Mouse (Mus musculus) v-Abl transformed pro-B cells (cell line): ENCODE measurements around the gene Rhbdf1.

Experiments used
- in situ Hi-C, 2 experiments: fragments of 400-800 bp; cut with MboI; formaldehyde crosslinking; loops; one replicate each; pipeline ENCODE4 v1.15.1; 2025; ENCODE audit not compliant: unreplicated experiment in 2 of 2

The Rhbdf1 gene

DNA sequence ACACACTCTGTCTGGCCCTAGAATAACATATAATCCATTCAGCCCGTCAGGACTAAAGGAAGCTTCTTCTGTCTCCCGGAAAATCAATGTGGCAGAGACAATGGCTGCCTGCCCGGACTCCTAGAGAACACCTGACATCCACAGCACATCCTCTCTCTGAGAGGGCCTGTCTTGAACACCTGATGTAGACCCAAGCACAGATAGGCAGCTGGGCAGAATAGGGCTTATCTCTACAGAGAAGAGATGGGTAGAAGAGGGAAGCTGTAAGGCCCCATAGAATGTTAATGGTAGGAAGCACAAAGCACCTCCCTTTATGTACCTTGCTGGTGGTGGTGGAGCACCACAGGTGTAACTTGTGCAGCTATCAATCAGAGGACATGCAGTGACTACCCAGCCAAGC is 20.1 kb upstream of the Rhbdf1 start:
- in situ Hi-C loops, result no loop called here

DNA sequence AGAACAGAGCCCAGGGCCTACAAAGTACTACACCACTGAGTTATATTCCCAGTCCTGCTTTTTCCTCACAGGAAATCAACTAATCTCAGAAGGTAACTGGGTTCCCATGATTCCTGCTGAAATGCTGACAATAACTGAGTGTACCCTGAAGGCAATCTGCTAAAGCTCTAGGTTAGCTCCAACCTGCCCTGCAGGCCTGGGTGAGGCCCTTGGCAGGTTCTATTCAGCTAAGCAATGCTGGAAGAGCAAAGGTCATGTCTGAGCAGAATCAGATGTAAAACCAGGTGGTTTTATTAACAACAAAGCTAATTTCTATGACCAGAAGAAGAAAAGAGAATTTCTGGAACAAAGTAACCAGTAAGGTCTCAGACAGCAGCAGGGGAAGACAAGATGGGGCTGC is 19.3 kb upstream of the Rhbdf1 start:
- in situ Hi-C loops, result no loop called here

DNA sequence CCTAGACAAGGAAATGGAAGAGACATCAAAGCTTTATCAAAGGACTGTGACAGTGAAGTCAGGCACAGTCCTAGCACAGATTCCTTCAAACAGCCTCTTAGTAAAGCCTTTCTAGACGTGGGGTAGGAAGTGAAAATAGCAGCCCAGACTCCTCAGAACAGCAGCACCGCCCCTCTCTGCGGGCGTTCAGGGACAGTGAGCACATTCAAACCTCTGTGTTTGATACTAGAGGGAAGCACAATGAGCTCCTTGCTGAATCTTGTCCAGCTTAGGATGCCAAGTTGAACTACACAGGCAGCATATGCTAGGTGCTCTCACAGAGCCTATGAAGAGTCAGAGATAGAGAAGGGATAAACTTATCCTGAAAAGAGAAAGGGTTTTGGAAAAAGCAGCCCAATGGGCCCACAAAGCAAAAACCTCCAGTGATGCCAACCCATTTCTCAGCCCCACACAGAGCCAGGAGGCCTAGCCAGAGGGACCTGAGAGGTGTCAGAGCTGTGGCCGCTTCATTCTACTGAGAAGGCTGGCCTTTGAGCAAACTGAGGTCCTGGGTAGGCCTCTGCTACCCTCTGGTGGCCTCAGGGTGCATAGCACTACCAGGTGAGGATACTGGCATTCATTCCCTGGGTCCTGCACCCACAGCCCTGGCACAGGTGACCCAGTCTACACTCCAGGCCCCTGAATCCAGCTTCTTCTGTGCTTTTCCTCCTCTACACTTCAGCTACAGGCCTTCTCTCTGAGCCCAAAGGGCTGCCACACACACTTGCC is 16.2 kb upstream of the Rhbdf1 start:
- in situ Hi-C loops, result loop anchor here in 1 of 2 experiments (10.0 kb wide), 1 partner anchor 53 kb away; no protein-coding TSS in a partner anchor

DNA sequence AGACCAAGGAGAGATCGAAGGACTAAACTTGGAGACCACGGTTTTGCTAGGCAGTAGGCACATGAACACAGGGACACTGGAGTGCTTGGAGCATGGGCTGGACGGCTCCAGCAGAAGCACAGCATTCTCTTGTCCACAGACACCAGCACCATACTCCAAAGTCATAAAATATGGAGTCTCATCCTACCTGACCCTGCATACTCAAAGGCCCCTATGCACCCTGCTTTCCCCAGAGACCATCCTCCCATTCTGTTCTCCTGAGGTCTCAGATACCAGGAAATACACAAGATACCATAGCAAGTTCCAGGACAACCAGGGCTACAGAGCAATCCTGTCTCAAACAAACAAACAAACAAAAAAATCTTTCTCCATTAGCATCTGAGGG is 15.3 kb upstream of the Rhbdf1 start:
- in situ Hi-C loops, result loop anchor here in 1 of 2 experiments (10.0 kb wide), 1 partner anchor 53 kb away; no protein-coding TSS in a partner anchor

DNA sequence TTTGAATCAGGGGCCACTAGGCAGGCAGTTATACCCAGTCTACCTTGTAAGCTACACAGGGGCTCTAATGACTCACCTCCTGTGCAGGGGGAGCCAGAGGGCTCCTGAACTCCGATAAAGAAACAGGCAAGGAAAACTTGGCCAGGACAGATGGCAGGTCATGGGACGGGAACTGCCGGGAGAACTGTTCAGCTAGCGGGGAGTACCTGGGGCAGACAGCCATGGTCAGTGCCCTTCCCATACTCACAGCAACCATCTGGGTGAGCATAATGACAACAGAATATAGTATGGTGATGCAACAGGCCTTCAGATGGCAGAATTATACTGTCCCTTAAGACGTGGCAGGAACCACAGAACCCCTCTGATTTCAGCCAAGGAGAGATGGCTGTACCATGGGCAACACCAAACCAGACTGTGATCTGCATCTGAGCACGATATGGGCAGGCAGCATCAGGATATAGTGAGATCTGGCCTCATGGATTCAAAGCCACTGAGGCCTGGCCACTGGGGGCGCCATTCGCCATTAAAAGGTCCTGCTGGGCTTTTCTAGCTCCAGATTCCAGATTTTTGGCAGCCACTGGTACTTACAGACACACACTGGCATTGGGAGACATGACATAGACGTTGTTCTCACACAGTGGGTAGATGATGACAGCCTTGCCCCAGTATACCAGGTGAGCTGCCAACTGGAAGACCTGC is 14.8 kb upstream of the Rhbdf1 start:
- in situ Hi-C loops, result loop anchor here in 1 of 2 experiments (10.0 kb wide), 1 partner anchor 52 kb away; no protein-coding TSS in a partner anchor

DNA sequence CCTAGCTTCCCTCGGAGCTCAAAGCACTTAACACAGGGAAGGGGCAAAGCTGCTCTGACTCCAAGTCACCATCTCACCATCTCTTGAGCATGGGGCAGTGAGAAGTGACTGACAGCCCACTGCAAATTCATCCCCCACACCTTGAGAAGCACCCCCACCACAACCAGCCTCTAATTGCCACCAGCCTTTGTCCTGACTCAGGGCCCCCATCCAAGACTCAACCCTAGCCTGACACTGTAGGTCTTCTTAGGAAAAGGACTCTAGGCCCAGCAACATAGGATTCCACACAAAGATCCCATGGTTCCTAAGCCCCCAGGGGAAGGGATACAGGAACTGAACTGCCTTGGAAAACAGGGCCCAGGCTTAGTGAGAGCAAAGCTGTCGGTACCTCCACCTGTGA is 14.0 kb upstream of the Rhbdf1 start:
- in situ Hi-C loops, result loop anchor here in 1 of 2 experiments (10.0 kb wide), 1 partner anchor 51 kb away; no protein-coding TSS in a partner anchor

DNA sequence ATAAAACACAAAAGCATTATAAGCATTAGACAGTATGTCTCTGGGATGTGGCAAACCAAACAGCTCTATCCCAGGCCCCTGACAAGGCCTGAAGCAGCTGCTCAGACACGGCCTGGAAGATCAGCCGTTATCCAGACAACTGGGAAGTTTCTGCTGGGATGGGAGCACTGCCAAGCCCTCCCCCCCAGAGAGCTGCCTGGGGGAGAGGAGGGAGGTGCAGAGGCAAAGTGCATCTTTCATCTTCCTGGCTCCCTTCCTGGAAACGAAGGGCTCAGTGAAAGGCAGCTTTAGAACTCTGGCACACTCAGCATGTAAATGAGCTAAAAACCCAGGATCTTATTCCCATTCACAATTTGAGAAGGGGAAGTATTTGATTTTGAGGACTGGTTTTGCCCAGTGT is 13.5 kb upstream of the Rhbdf1 start:
- in situ Hi-C loops, result loop anchor here in 1 of 2 experiments (10.0 kb wide), 1 partner anchor 51 kb away; no protein-coding TSS in a partner anchor

DNA sequence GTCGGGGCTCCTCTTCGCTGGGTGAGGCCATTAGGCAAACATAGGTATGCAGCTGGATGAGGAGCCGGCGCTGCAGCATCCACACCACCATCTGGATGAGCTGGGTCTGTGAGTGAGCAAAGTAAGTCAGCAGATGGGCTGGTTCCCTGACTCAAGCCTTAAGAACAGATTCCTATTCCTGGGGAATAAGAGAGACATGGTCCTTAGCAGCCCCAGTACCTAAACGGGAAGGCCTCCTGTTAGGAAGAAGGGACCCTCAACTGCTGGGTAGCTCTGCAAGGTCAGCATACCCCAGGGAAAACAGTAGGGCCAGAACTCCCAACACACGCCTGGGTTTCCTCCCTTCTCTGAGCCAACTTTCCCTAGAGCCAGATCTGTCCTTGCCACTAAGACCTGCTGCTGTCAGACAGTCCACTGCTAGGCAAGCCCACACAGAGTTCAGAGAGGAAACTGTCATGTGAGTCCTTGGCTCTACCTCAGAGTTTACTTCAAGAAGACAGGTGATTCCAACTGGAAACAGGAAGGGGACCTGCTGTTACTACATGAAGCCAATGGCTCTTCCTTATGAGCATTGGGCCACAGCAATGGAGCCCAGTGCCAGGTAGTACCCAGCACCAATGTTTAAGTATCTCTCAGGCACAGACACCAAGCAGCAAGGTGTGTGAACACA is 12.9 kb upstream of the Rhbdf1 start:
- in situ Hi-C loops, result loop anchor here in 1 of 2 experiments (10.0 kb wide), 1 partner anchor 50 kb away; no protein-coding TSS in a partner anchor

DNA sequence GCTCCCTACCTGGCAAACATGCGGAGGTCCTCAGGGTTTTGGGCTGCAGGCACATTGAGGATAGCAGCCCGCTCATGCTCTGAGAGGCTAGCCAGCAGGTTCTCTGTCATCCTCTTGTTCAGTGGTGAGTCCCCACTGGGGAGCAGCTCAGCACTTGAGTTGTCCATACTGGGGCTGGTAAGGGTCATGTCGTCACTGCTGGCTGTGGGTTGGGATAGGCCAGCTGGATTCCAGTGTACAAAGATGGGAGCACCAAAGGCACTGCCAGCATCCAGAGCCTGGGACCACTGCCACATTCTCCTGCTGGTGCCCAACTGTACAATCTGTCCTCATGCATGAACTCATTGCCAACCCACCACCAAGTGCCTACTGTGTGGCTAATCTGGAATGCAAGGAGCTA is 11.8 kb upstream of the Rhbdf1 start:
- in situ Hi-C loops, result loop anchor here in 1 of 2 experiments (10.0 kb wide), 1 partner anchor 49 kb away; no protein-coding TSS in a partner anchor

DNA sequence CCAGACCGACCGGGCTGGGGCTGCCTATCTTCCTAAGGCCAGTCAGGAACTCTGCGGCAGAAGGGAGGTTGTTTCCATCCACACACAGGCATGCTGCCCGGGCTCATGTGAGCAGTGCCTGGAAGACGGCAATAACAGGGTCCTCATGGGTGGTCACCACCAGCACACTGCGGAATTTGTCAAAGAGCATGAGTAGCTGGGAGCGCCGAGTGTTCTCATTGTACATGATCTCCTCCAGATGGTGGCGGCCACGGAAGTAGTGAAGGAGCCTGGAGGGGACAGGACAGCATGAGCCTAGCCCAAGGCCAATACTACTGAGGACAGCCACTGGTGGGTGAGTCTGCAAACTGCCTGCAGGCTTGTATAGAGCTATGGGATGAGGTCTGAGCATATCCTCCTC is 10.7 kb upstream of the Rhbdf1 start:
- in situ Hi-C loops, result loop anchor here in 1 of 2 experiments (10.0 kb wide), 1 partner anchor 48 kb away; no protein-coding TSS in a partner anchor

DNA sequence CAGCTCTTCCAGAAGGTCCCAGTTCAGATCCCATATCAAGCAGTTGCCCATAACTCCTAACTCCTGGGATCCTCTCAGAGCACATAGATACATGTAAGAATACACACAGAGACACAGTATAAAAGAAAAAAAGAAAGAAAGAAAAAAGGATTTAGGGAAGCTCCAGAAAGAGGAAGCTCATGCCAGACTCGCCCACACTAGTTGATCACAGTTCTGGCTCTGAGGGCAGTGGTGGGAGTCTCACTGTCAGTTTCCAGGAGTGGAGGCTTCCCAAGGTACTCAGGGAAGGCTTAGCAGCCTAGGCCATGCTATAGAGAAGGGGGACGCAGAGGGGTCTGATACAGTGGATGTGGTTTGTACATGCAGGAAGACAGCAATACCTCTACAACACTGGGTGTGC is 9.0 kb upstream of the Rhbdf1 start:
- in situ Hi-C loops, result loop anchor here in 1 of 2 experiments (10.0 kb wide), 1 partner anchor 46 kb away; no protein-coding TSS in a partner anchor

DNA sequence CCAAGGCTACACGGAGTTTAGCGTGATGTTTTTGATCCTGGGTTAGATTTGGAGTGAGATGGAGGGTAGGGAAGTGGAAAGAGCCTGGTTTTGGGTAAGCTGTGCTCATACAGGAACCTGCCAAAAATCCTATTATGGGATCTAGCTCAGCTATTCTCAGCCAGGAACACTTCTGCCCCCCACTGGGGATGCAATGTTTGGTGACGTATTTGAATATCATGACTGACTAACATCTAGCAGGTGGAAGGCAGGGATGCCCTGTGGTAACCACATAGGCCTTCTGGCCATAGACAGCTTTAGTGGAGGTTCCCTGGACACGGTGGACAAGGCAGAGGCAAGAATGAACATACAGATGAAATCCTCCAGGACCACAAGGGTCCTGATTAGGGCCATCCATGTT is 8.1 kb upstream of the Rhbdf1 start:
- in situ Hi-C loops, result loop anchor here in 1 of 2 experiments (10.0 kb wide), 1 partner anchor 45 kb away; no protein-coding TSS in a partner anchor

DNA sequence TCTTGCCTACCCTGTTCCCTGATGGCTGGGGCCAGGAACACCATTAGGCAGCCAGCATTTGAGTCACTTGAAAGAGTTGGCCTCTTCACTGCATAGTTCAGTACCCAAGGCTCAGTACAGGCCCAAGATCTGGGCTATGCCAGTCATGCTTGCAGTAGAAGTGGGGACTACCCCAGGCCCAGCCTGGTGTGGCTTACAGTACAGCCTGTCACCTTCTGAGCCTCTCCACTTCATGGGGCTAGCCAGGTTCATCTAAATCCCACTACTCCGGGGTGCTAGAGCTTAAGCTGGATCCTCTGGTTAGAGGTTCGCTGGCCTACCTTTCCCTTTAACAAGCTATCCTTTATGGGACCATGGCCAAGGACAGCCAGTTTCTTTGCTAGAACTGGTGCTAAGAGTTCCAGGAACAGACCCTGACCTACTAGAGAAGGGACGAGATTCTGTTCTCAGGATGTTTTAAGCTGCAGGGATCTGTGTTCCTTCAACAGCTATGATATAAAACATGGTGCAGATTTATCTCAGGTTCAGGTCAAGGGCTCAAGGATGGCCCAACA is 6.3 kb upstream of the Rhbdf1 start:
- in situ Hi-C loops, result no loop called here

DNA sequence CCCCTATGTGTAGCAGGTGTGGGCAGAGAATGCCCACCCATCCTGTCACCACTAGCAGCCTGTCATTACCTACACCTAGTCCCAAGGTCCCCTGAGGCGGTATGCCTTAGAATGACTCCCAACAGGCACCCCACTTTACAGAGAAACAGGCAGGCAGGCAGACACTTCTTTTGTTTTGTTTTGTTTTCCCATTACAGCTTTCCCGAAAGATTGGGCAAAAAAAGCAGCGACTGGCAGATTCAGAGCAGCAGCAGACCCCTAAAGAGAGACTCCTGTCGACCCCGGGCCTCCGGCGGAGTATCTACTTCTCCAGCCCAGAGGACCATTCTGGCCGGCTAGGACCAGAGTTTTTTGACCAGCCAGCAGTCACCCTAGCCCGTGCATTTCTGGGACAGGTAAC is 5.5 kb upstream of the Rhbdf1 start:
- in situ Hi-C loops, result no loop called here

DNA sequence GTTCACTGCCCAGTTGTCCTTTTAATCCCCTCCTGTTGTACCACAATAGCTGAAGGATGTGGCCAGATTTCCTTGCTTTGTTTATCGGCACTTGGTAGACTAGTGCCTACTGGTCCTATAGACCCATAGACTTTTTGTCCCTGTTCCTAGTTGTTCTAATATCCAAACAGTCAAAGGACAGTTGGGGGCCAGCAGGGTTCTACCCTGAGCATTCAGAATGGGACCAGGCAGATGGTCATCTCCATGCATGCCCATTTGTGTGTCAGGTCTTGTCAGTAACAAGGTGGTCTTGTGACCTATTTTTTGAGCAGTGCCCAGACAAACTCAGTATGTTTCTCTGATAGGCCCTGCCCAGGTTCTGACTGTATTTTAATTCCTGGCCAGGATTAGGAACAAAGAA is 4.9 kb upstream of the Rhbdf1 start:
- in situ Hi-C loops, result no loop called here

DNA sequence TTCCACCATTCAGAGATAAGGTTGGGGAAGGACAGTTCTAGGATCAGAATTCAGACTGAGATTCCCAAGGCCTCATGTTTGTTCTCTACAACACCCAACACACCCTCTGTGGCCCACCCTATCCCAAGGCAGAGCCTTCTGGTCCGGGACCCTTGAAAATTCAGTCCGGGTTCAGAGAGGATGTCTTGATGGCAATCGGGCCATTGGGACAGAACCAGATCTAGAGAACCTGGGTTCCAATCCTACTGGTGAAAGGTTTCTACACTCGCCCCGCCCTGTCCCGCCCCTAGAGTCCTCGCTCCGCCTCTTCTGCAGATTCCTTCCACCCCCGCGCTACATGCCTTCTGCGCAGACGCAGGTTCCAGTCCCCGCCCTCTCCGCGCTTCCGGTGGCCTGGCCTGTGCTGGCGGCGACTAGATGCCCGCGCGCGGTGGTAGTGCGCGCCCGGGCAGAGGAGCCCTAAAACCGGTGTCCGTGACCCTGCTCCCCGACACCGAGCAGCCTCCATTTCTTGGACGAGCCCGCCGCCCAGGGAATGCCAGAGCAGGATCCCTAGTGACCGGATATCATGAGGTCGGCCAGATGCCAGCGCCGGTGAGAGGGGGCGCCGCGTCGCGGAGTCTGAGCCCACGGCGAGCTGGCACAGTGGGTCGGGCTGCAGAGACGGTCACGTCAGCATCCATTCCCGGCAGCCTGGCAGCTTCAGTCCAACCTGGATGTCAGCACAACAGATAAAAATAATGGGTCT is 4.2 kb upstream of the Rhbdf1 start, which contains the start of gene Mpg:
Gene Mpg (plus strand): TSS at position 382 of the 748 bp plus-strand sequence.
- in situ Hi-C loops, result no loop called here

DNA sequence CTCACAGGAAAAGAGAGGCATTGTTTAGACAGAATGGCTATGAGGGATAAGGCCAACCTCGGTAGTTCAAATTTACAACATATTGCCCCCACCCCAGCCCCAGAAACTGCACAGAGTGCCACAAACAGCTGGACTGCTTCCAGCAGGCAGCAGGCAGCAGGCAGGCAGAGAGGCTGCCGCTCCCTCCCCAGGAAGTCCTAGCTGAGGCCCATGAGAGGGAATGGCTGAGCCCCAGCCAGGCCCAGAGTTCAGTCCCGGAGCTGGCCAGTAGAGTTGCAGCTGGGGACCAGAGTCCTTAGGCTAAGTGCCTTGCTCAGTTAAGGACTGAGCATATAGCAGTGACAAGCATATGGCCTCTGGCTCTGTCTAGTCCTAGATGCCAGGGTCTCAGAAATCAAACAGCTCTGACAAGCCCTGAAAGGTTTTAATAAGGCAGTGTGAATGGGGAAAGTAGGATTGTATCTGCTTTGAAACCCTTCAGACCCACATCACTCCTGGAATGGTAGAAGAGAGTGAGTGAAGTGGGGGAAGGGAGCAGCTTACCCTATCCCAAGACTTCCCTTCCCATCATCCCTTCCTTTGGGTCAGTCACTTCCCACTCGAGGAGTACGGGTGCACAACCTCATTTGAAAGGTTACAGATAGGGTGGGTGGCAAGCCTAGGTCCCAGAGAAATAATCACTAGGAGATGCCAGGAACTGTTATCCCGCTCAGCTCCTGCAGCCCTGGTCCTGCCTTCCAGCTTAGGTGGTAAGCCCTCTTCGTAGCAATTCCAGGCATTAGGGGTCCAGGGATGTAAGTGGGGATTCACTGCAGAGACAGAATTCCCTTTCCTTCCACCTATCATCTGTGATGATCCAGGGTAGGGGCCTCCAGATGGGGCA is 3.4 kb upstream of the Rhbdf1 start:
- in situ Hi-C loops, result no loop called here

DNA sequence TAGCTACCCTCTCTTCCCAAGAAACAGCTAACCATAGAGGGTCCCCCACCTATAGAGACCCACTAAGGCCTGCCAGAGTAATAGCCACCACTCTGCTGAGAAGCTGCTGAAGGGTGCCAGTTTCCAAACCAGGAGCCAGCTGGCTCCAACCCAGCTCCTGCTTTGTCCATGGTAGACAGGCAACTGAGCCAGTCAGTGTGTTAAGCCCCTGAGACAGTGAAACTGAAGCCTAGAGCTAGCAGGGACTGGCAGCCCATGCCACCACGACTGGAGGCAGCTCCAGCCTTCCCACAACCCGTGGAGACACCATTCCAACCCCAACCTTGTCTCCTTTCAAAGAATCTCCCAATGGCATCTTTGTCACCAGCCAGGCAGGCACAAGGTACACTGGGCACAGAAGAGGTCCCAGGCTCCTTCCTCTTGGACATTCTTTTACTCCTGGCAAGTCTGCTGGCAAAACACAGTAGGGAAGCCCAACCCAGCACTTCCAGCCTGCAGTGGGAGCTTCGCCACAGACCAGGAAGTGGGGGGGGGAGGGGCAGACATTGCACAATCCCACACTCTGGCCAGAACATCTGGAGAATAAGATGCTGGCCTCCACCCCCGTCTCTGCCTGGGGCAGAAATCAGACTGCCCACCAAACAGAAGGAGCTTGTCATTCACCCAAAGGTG is 2.5 kb upstream of the Rhbdf1 start:
- in situ Hi-C loops, result loop anchor here in 1 of 2 experiments (25.0 kb wide), 1 partner anchor 413 kb away; the partner anchor contains the start of gene Fbxw11
